Mouse (Mus musculus): ENCODE measurements around the gene Slfn3.
A peak's percentile ranks its signal among the peaks of the same experiment; 100 is the strongest.
"Not testable (repeated sequence)": the region's sequence is repeated elsewhere in the genome, so short reads cannot be mapped to it uniquely, and the experiment has no call there.

Slfn3 gene

GRCm38 (mm10) chr11:83191134-83191893 is at the start of gene Slfn3:
TSS of gene Slfn3 (plus strand) at chr11:83191330.
- no peak for DNase-seq

DNA sequence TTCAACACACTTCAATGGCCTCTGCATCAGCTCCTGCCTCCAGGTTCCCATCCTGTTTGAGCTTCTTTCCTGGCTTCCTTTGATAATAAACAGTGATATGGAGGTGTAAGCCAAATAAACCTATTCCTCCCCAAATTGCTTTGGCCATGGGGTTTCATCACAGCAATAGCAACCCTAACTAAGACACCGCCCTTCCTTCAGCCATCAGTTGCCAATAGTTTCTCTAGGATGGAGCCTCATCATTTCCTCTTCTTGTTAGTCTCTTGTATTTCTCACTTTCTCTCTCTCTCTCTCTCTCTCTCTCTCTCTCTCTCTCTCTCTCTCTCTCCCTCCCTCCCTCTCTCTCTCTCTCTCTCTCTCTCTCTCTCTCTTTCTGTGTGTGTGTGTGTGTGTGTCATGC is 42.2 kb upstream of the Slfn3 start:
- DNase-seq: not testable (repeated sequence)

GRCm38 (mm10) chr11:83174948-83175539 is 16.1 kb upstream of the Slfn3 start, which contains the start of gene Slfn4:
TSS of gene Slfn4 (plus strand) at chr11:83175186.
- DNase-seq: no peak

GRCm38 (mm10) chr11:83192001-83192400 is 871 bp downstream of the Slfn3 start:
- peak; percentile 4 for DNase-seq

- no peak for DNase-seq
These were observed 13.9 kb downstream of the Slfn3 start for GRCm38 (mm10) chr11:83205002-83205401.

DNA sequence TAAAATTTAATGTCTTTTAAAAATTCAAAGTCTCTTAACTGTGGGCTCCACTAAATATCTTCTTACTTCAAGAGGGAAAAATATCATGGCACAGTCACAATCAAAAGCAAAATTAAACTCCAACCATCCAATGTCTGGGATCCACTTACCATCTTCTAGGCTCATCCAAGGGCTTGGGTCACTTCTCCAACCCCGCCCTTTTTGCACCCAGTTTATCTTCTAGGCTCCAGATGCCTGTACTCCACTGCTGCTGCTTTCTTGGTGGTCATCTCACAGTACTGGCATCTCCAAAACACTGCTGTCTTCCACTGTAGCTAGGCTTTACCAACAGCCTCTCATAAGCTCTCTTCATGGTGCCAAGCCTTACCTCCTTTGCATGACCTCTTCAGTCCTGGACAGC is 25.0 kb downstream of the Slfn3 start:
- DNase-seq: no peak

- DNase-seq: no peak
These were observed 30.3 kb downstream of the Slfn3 start for GRCm38 (mm10) chr11:83221328-83221877.

DNA sequence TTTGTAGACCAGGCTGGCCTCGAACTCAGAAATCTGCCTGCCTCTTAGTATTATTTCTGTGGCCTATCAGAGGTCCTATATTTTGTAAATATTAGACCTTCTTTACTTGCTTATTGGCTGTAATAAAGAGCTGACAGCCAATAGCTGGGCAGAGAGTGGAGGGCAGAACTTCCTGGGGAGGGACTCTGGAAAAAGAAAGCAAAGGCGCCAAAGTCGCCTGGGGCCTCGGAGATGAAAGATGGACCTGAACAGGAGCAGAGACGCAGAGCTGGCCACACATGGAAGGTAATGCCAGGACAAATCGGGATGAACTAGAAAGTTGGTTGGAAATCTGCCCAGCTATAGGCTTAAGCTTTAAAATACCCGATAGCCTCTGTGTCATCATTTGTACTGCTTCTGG is 32.2 kb downstream of the Slfn3 start:
- DNase-seq: no peak

- DNase-seq: not testable (repeated sequence)
These were observed 32.7 kb downstream of the Slfn3 start for GRCm38 (mm10) chr11:83223793-83224192.

GRCm38 (mm10) chr11:83224217-83224616 is 33.1 kb downstream of the Slfn3 start:
- no peak for DNase-seq

DNA sequence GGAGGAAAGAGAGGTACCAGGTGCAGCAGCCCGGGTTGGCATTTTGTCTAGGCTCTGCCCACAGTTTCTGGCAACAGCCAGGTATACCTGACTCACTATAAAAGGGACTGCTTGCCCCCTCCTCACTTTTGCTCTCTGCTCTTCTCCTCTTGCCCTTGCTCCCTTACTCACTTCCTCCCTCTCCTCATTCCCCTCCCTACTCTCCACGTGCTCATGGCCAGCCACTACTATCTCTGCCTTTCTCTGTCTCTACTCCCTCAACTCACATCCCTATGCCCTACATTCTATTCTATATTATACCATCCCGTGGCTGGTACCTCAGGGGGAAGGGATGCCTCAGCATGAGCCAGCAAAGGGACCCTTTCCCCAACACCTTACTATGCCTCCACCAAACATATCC is 33.6 kb downstream of the Slfn3 start:
- DNase-seq: no peak

- no peak for DNase-seq
These were observed 34.3 kb downstream of the Slfn3 start for GRCm38 (mm10) chr11:83225371-83225960.

DNA sequence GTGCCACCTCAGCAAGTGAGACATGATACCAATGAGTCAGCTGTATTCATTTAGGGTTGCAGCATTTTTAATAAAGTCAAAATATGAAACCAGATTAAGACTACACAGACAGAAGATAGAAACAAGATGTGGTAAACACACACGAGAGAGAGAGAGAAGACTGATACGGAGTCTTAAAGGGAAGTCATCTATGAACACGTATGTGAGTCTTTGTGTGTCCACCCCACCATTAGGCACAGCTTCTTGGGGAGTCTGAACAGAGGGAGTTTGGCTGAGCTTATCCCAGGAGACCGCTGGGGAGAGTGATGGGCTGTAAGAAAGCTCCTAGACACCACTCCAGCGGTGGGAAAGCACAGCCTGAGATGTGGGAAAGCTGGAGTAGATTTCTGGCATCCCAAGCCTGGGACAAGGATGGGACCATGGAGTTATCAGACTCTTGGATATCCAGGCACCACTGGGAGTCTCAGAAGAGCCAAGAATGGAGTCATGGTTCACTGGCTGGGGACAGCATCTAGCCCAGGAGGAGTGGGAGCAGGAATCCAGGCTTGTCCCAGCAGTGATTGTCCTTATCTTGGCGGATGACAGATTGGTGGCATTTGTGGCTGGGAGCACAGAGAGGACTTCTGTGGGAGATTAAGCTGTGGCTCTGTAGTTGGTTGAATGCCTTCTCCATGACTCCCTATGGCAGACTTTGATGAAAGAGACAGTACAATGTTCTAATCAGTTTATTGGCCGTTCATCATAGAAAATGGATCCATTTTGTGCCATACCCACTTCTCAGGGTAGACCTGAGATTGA is 37.0 kb downstream of the Slfn3 start:
- no peak for DNase-seq

- peak; percentile 0 for DNase-seq
These were observed 39.8 kb downstream of the Slfn3 start for GRCm38 (mm10) chr11:83230966-83231365.

DNA sequence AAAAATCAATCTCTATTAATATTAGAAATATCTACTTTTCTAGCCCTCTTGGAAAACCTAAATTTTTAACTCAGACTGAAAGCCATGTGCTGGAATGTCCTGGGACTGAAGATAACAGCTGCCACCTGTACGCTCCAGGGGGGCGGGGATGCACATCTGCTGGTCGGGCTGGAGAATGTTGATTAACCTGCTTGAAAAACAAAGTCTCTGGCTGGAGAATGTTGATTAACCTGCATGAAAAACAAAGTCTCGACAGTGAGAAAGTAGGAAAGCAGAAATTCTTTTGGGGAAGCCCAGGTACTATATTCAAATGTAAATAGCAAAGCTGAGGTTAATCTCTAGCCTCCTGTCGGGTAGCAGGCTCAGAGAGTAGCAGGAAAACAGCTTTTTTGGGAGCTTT is 42.5 kb downstream of the Slfn3 start:
- DNase-seq: not testable (repeated sequence)

GRCm38 (mm10) chr11:83237390-83237789 is 46.3 kb downstream of the Slfn3 start:
- not testable (repeated sequence) for DNase-seq

DNA sequence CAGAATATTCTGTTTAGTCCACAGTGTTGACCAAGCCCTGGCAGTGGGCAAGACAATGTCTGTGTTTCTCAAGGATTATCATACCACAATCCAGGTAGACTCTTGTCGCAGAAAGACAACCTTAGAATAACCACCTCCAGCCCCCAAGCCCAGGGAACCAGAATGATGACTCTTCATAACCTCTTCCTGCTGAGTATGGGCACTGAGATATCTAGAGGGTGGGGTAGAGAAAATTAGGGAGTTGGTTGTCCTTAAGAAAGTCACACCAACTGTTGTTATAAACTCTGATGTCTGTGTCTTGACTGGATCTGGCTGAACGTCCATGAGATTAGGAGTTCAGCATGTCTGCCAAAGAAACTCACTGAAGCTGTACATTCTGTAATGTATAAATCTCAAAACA is 47.3 kb downstream of the Slfn3 start:
- no peak for DNase-seq

GRCm38 (mm10) chr11:83239811-83240210 is 48.7 kb downstream of the Slfn3 start:
- no peak for DNase-seq

DNA sequence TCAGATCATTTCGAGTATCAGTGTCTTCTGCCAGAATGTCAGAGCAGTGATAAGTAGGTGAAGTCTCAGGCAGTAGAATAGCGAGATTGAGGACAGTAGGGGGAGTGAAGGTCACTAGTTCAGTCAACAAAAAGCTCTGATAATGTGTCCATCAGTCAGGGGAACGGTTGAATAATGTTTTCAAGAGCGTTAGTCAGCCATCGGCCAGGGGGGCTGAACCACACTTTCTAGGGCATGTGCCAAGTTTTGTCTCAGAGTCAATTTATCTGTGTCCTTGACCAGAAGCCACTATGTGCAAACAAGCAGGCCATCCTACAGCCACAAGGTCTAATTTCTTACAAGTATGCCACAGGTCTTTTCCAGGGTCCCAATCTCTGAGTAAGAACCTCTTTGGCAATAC is 66.1 kb downstream of the Slfn3 start:
- DNase-seq: not testable (repeated sequence)

DNA sequence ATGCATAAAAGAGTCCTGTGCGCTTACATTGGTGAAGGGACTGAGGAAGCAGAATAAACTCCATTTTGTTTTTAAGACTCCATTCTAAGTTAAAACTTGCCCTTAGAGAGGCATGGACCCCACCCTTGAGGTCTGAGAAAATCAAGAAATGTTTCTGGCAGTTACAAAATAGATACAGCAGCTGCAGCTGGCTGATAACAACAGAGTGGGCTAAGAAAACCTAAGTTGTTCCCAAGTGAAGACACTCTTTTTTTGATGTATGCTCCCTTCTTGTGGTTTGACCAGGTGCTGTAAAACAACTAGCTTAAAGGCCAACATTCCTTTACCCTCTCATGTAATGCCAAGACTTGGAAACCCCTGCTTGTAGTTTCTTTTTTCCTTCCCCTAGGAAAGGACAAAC is 71.5 kb downstream of the Slfn3 start:
- no peak for DNase-seq

DNA sequence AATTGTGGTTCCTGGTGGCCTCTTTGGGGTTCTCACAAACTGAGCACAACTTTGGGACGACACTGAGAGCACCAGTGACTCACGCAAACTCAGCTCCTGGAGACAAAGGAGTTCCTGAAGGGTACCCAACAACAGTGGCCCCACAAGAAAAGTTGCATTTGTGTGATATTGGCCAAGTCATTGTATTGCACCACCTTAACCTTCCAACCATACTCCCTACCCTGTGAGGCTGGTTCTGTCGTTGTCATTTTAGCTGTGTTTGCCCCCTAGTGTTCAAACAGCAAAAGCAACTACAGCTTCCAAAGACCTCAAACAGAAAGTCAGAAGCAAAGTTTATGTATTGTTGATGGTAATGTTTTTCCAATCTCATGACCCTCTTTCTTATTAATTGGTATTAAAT is 72.0 kb downstream of the Slfn3 start:
- DNase-seq: no peak
